Mouse (Mus musculus): ENCODE results near the gene Timm50.
A peak's percentile ranks its signal among the peaks of the same experiment; 100 is the strongest.

The Timm50 gene

GRCm38 (mm10) chr7:28311926-28312543, at the start of gene Timm50:
Gene Timm50, minus strand, starts transcription at chr7:28312072.
- DNase-seq (ENCODE audit: low spot score), result peak; percentile 98

- no peak for DNase-seq (ENCODE audit: low spot score)
Observed at GRCm38 (mm10) chr7:28360291-28360690, 48.4 kb upstream of the Timm50 start.

GRCm38 (mm10) chr7:28359854-28360253, 48.0 kb upstream of the Timm50 start:
- DNase-seq (ENCODE audit: low spot score), result no peak

GRCm38 (mm10) chr7:28358431-28358830, 46.6 kb upstream of the Timm50 start:
- DNase-seq (ENCODE audit: low spot score), result no peak

GRCm38 (mm10) chr7:28357984-28358383, 46.1 kb upstream of the Timm50 start:
- no peak for DNase-seq (ENCODE audit: low spot score)

- no peak for DNase-seq (ENCODE audit: low spot score)
Observed at GRCm38 (mm10) chr7:28356981-28357380, 45.1 kb upstream of the Timm50 start.

GRCm38 (mm10) chr7:28355221-28355620, 43.3 kb upstream of the Timm50 start:
- DNase-seq (ENCODE audit: low spot score), result no peak

- no peak for DNase-seq (ENCODE audit: low spot score)
Observed at GRCm38 (mm10) chr7:28354596-28354995, 42.7 kb upstream of the Timm50 start.

- DNase-seq (ENCODE audit: low spot score), result no peak
Observed at GRCm38 (mm10) chr7:28354113-28354581, 42.3 kb upstream of the Timm50 start.

- no peak for DNase-seq (ENCODE audit: low spot score)
Observed at GRCm38 (mm10) chr7:28353267-28353666, 41.4 kb upstream of the Timm50 start.

- no peak for DNase-seq (ENCODE audit: low spot score)
Observed at GRCm38 (mm10) chr7:28351676-28352191, 39.9 kb upstream of the Timm50 start.

- peak; percentile 96 for DNase-seq (ENCODE audit: low spot score)
Observed at GRCm38 (mm10) chr7:28350155-28350883, 38.4 kb upstream of the Timm50 start, which contains the start of gene Rps16. Gene Rps16, plus strand, starts transcription at chr7:28350652.

GRCm38 (mm10) chr7:28348601-28349000, 36.7 kb upstream of the Timm50 start:
- DNase-seq (ENCODE audit: low spot score), result no peak

GRCm38 (mm10) chr7:28347746-28348145, 35.9 kb upstream of the Timm50 start:
- DNase-seq (ENCODE audit: low spot score), result no peak

GRCm38 (mm10) chr7:28344637-28345036, 32.8 kb upstream of the Timm50 start:
- peak; percentile 59 for DNase-seq (ENCODE audit: low spot score)

- no peak for DNase-seq (ENCODE audit: low spot score)
Observed at GRCm38 (mm10) chr7:28341381-28341780, 29.5 kb upstream of the Timm50 start.

- no peak for DNase-seq (ENCODE audit: low spot score)
Observed at GRCm38 (mm10) chr7:28339213-28339917, 27.5 kb upstream of the Timm50 start.

- DNase-seq (ENCODE audit: low spot score), result peak; percentile 94
Observed at GRCm38 (mm10) chr7:28338108-28338998, 26.5 kb upstream of the Timm50 start, which contains the start of gene Supt5. Gene Supt5, minus strand, starts transcription at chr7:28338746.

- no peak for DNase-seq (ENCODE audit: low spot score)
Observed at GRCm38 (mm10) chr7:28335471-28335870, 23.6 kb upstream of the Timm50 start.

GRCm38 (mm10) chr7:28334534-28334933, 22.7 kb upstream of the Timm50 start:
- DNase-seq (ENCODE audit: low spot score), result no peak

GRCm38 (mm10) chr7:28328260-28328659, 16.4 kb upstream of the Timm50 start:
- no peak for DNase-seq (ENCODE audit: low spot score)
